16 mouse cellular contexts compared by ENCODE assay signal in genomic region chr3:108227521-108227920, GRCm38 (mm10). TPM values are rescaled to one million over a fixed set of nuclear protein-coding genes. Genes with fewer than 3 reads are reported as not detected.
DNase-seq lines count a peak whose midpoint lies in the region; ATAC-seq and TF ChIP-seq lines count a peak whose summit lies in the region.
"Had no signal": no experiment of that assay in that cellular context is flagged by ENCODE, and none has a peak within 500 bp of the region (broad histone marks: within the 10 kb centered on the region; RNA-seq: fewer than 3 reads in every experiment).

No protein-coding gene starts in this region.

- no peaks in the 10 kb centered on the region for H3K36me3 ChIP-seq in hindbrain, embryonic 12.5 days
- H3K36me3 ChIP-seq in hindbrain, embryonic 16.5 days (ENCODE audit: control insufficient read depth, insufficient read depth, low read length): no peaks in the 10 kb centered on the region
- H3K36me3 ChIP-seq in lung, embryonic 14.5 days (ENCODE audit: insufficient read depth): no peaks in the 10 kb centered on the region
- no peaks in the 10 kb centered on the region for H3K36me3 ChIP-seq in embryonic facial prominence, embryonic 12.5 days
- no peaks in the 10 kb centered on the region for H3K36me3 ChIP-seq in forebrain, embryonic 12.5 days (replicated peaks)
- H3K36me3 ChIP-seq: liver, embryonic 13.5 days; neural tube, embryonic 13.5 days had no signal

- H3K4me1 ChIP-seq in hindbrain, embryonic 12.5 days: peaks cover 15% of the 10 kb centered on the region
- peaks cover 10% of the 10 kb centered on the region for H3K4me1 ChIP-seq in hindbrain, embryonic 16.5 days (ENCODE audit: control insufficient read depth, insufficient read depth, low read depth, low read length)
- no peaks in the 10 kb centered on the region for H3K4me1 ChIP-seq in lung, embryonic 14.5 days (ENCODE audit: insufficient read depth)
- peaks cover 13% of the 10 kb centered on the region; the same call in 1 of the 2 replicates for H3K4me1 ChIP-seq in embryonic facial prominence, embryonic 12.5 days
- H3K4me1 ChIP-seq in forebrain, embryonic 12.5 days: peaks cover 22% of the 10 kb centered on the region

- no peak for ATAC-seq in hindbrain, embryonic 12.5 days (ENCODE audit: low FRiP score)
- ATAC-seq in hindbrain, embryonic 16.5 days: no peak
- no peak for ATAC-seq in lung, embryonic 14.5 days (ENCODE audit: insufficient read depth)
- ATAC-seq in embryonic facial prominence, embryonic 12.5 days (ENCODE audit: insufficient number of reproducible peaks, insufficient read depth, low FRiP score, low TSS enrichment): no peak
- no peak for ATAC-seq in forebrain, embryonic 12.5 days (ENCODE audit: low FRiP score)
- no peak for ATAC-seq in megakaryocyte, adult 5-6 weeks (ENCODE audit: poor library complexity, severe bottlenecking)

- 0 out of 2 replicates have a peak overlapping the region, but pooled peaks have one; percentile 63 for H3K4me2 ChIP-seq in hindbrain, embryonic 12.5 days (replicated peaks)
- H3K4me2 ChIP-seq in hindbrain, embryonic 16.5 days (ENCODE audit: low read length): no peak overlapping the region
- H3K4me2 ChIP-seq in lung, embryonic 14.5 days: peak overlapping the region; percentile 75
- H3K4me2 ChIP-seq in embryonic facial prominence, embryonic 12.5 days (replicated peaks): peak overlapping the region; percentile 62
- peak overlapping the region; percentile 72 for H3K4me2 ChIP-seq in forebrain, embryonic 12.5 days

- DNase-seq in lung, embryonic 14.5 days: no peak
- DNase-seq in lung, postnatal 14 days: no peak
- no peak for DNase-seq in c-Kit-positive CD71-positive TER-119-positive erythroid progenitor cells, embryonic 14.5 days (ENCODE audit: low spot score)
- DNase-seq: adrenal gland, postnatal 14 days; cerebellum, adult 9-10 months; layer of hippocampus, postnatal 36 days; liver, embryonic 13.5 days; lung, postnatal 10 days; thymus, postnatal 4 days had no signal

- H3K27ac ChIP-seq in hindbrain, embryonic 12.5 days: no peak overlapping the region
- no peak overlapping the region for H3K27ac ChIP-seq in hindbrain, embryonic 16.5 days (ENCODE audit: low read depth, low read length)
- H3K27ac ChIP-seq in lung, embryonic 14.5 days (ENCODE audit: low read depth): no peak overlapping the region
- no peak overlapping the region for H3K27ac ChIP-seq in embryonic facial prominence, embryonic 12.5 days
- H3K27ac ChIP-seq in forebrain, embryonic 12.5 days: no peak overlapping the region
- H3K27ac ChIP-seq: hindbrain, embryonic 14.5 days; liver, embryonic 13.5 days; neural tube, embryonic 13.5 days had no signal

- H3K27me3 ChIP-seq in hindbrain, embryonic 12.5 days: peaks cover 51% of the 10 kb centered on the region
- H3K27me3 ChIP-seq in hindbrain, embryonic 16.5 days (replicated peaks; ENCODE audit: control insufficient read depth, insufficient read depth, low read length): peaks cover 29% of the 10 kb centered on the region
- H3K27me3 ChIP-seq in lung, embryonic 14.5 days (ENCODE audit: insufficient read depth, low read length): peaks cover 40% of the 10 kb centered on the region
- H3K27me3 ChIP-seq in embryonic facial prominence, embryonic 12.5 days: peaks cover 44% of the 10 kb centered on the region
- H3K27me3 ChIP-seq in forebrain, embryonic 12.5 days: peaks cover 48% of the 10 kb centered on the region

- no peak for TF ChIP-seq CTCF in lung, embryonic 14.5 days (IDR thresholded peaks at IDR 0.05; ENCODE audit: low read depth)

- 78% methylated on average over 2 of the region's 2 CpGs for WGBS in hindbrain, embryonic 12.5 days
- WGBS in hindbrain, embryonic 16.5 days: 78% methylated on average over 2 of the region's 2 CpGs
- WGBS in lung, embryonic 14.5 days: 74% methylated on average over 2 of the region's 2 CpGs
- 77% methylated on average over 2 of the region's 2 CpGs for WGBS in embryonic facial prominence, embryonic 12.5 days
- 86% methylated on average over 2 of the region's 2 CpGs for WGBS in forebrain, embryonic 12.5 days

- H3K4me3 ChIP-seq in hindbrain, embryonic 12.5 days: no peak overlapping the region
- no peak overlapping the region for H3K4me3 ChIP-seq in hindbrain, embryonic 16.5 days (ENCODE audit: low read length)
- no peak overlapping the region for H3K4me3 ChIP-seq in lung, embryonic 14.5 days (ENCODE audit: low read depth, low read length)
- H3K4me3 ChIP-seq in embryonic facial prominence, embryonic 12.5 days: peak overlapping the region; percentile 49; the same call in 1 of the 2 replicates
- peak overlapping the region; percentile 49 for H3K4me3 ChIP-seq in forebrain, embryonic 12.5 days (replicated peaks)

- no peak overlapping the region for H3K9ac ChIP-seq in hindbrain, embryonic 12.5 days
- no peak overlapping the region for H3K9ac ChIP-seq in hindbrain, embryonic 16.5 days (ENCODE audit: low read depth, low read length)
- no peak overlapping the region for H3K9ac ChIP-seq in lung, embryonic 14.5 days
- no peak overlapping the region for H3K9ac ChIP-seq in embryonic facial prominence, embryonic 12.5 days
- no peak overlapping the region for H3K9ac ChIP-seq in forebrain, embryonic 12.5 days
- H3K9ac ChIP-seq: hindbrain, embryonic 14.5 days; liver, embryonic 13.5 days had no signal

- H3K9me3 ChIP-seq in hindbrain, embryonic 12.5 days (replicated peaks): no peaks in the 10 kb centered on the region
- H3K9me3 ChIP-seq in hindbrain, embryonic 16.5 days (ENCODE audit: control insufficient read depth, low read length): no peaks in the 10 kb centered on the region
- H3K9me3 ChIP-seq in lung, embryonic 14.5 days (ENCODE audit: low read depth, low read length): no peaks in the 10 kb centered on the region
- no peaks in the 10 kb centered on the region for H3K9me3 ChIP-seq in embryonic facial prominence, embryonic 12.5 days
- H3K9me3 ChIP-seq in forebrain, embryonic 12.5 days: no peaks in the 10 kb centered on the region
- H3K9me3 ChIP-seq: liver, embryonic 13.5 days; neural tube, embryonic 13.5 days had no signal

RNA-seq across cellular contexts. Expression of gene Sypl2, which starts 1.1 kb away (rescaled TPM):
- polyA plus RNA-seq in hindbrain, embryonic 12.5 days (2016; fragmentation: Nextera tagmentation; extraction: Ambion mirVana): 0.58 and 0.72 TPM in 2 replicates
- polyA plus RNA-seq in hindbrain, embryonic 16.5 days (2015; fragmentation: Nextera tagmentation; extraction: Ambion mirVana): 0.35 and 1.4 TPM in 2 replicates
- polyA plus RNA-seq in lung, embryonic 14.5 days (2014; fragmentation: Nextera tagmentation; extraction: Ambion mirVana): 0.54 and 0.96 TPM in 2 replicates
- polyA plus RNA-seq in embryonic facial prominence, embryonic 12.5 days (2016; fragmentation: Nextera tagmentation; extraction: Ambion mirVana): 0.85 and 1.1 TPM in 2 replicates
- 2.6 and 2.8 TPM in 2 replicates for polyA plus RNA-seq in forebrain, embryonic 12.5 days (2016; fragmentation: Nextera tagmentation; extraction: Ambion mirVana)
- not detected in 2 replicates for total RNA-seq in megakaryocyte, adult 5-6 weeks (2015)
- not detected in 2 replicates for total RNA-seq in megakaryocyte, adult 5-6 weeks (2017)

RNA-seq across cellular contexts. Expression of gene Atxn7l2, which starts 16.8 kb away (rescaled TPM):
- polyA plus RNA-seq in hindbrain, embryonic 12.5 days (2016; fragmentation: Nextera tagmentation; extraction: Ambion mirVana): 27.6 and 29.6 TPM in 2 replicates
- polyA plus RNA-seq in hindbrain, embryonic 16.5 days (2015; fragmentation: Nextera tagmentation; extraction: Ambion mirVana): 19.6 and 21.4 TPM in 2 replicates
- 14.0 and 18.1 TPM in 2 replicates for polyA plus RNA-seq in lung, embryonic 14.5 days (2014; fragmentation: Nextera tagmentation; extraction: Ambion mirVana)
- polyA plus RNA-seq in embryonic facial prominence, embryonic 12.5 days (2016; fragmentation: Nextera tagmentation; extraction: Ambion mirVana): 27.2 and 29.4 TPM in 2 replicates
- polyA plus RNA-seq in forebrain, embryonic 12.5 days (2016; fragmentation: Nextera tagmentation; extraction: Ambion mirVana): 24.0 and 28.1 TPM in 2 replicates
- 3.1 and 4.7 TPM in 2 replicates for total RNA-seq in megakaryocyte, adult 5-6 weeks (2015)
- 1.5 and 2.0 TPM in 2 replicates for total RNA-seq in megakaryocyte, adult 5-6 weeks (2017)

RNA-seq across cellular contexts. Expression of gene Cyb561d1, which starts 26.5 kb away (rescaled TPM):
- 5.0 and 5.6 TPM in 2 replicates for polyA plus RNA-seq in hindbrain, embryonic 12.5 days (2016; fragmentation: Nextera tagmentation; extraction: Ambion mirVana)
- polyA plus RNA-seq in hindbrain, embryonic 16.5 days (2015; fragmentation: Nextera tagmentation; extraction: Ambion mirVana): 2.7 and 3.9 TPM in 2 replicates
- polyA plus RNA-seq in lung, embryonic 14.5 days (2014; fragmentation: Nextera tagmentation; extraction: Ambion mirVana): 2.0 TPM in 2 replicates
- polyA plus RNA-seq in embryonic facial prominence, embryonic 12.5 days (2016; fragmentation: Nextera tagmentation; extraction: Ambion mirVana): 2.6 and 2.7 TPM in 2 replicates
- polyA plus RNA-seq in forebrain, embryonic 12.5 days (2016; fragmentation: Nextera tagmentation; extraction: Ambion mirVana): 4.3 and 5.6 TPM in 2 replicates
- total RNA-seq in megakaryocyte, adult 5-6 weeks (2015): 4.9 and 6.7 TPM in 2 replicates
- 10.3 and 12.0 TPM in 2 replicates for total RNA-seq in megakaryocyte, adult 5-6 weeks (2017)

RNA-seq across cellular contexts. Expression of gene Psma5, which starts 29.2 kb away (rescaled TPM):
- polyA plus RNA-seq in hindbrain, embryonic 12.5 days (2016; fragmentation: Nextera tagmentation; extraction: Ambion mirVana): 205 and 218 TPM in 2 replicates
- polyA plus RNA-seq in hindbrain, embryonic 16.5 days (2015; fragmentation: Nextera tagmentation; extraction: Ambion mirVana): 235 and 246 TPM in 2 replicates
- 320 and 323 TPM in 2 replicates for polyA plus RNA-seq in lung, embryonic 14.5 days (2014; fragmentation: Nextera tagmentation; extraction: Ambion mirVana)
- 263 and 288 TPM in 2 replicates for polyA plus RNA-seq in embryonic facial prominence, embryonic 12.5 days (2016; fragmentation: Nextera tagmentation; extraction: Ambion mirVana)
- 229 and 241 TPM in 2 replicates for polyA plus RNA-seq in forebrain, embryonic 12.5 days (2016; fragmentation: Nextera tagmentation; extraction: Ambion mirVana)
- 160 and 172 TPM in 2 replicates for total RNA-seq in megakaryocyte, adult 5-6 weeks (2015)
- total RNA-seq in megakaryocyte, adult 5-6 weeks (2017): 146 and 158 TPM in 2 replicates

RNA-seq across cellular contexts. Expression of gene Amigo1, which starts 41.4 kb away (rescaled TPM):
- 10.7 and 13.1 TPM in 2 replicates for polyA plus RNA-seq in hindbrain, embryonic 12.5 days (2016; fragmentation: Nextera tagmentation; extraction: Ambion mirVana)
- 9.8 and 13.3 TPM in 2 replicates for polyA plus RNA-seq in hindbrain, embryonic 16.5 days (2015; fragmentation: Nextera tagmentation; extraction: Ambion mirVana)
- polyA plus RNA-seq in lung, embryonic 14.5 days (2014; fragmentation: Nextera tagmentation; extraction: Ambion mirVana): 2.1 TPM in 2 replicates
- polyA plus RNA-seq in embryonic facial prominence, embryonic 12.5 days (2016; fragmentation: Nextera tagmentation; extraction: Ambion mirVana): 7.9 and 8.5 TPM in 2 replicates
- polyA plus RNA-seq in forebrain, embryonic 12.5 days (2016; fragmentation: Nextera tagmentation; extraction: Ambion mirVana): 7.5 and 8.9 TPM in 2 replicates
- total RNA-seq in megakaryocyte, adult 5-6 weeks (2015): 1.4 and 3.3 TPM in 2 replicates
- total RNA-seq in megakaryocyte, adult 5-6 weeks (2017): 1.4 and 2.2 TPM in 2 replicates

Comparison
In these comparisons a context has a peak if more than half of its experiments do, and no peak if none do; other contexts are left out.
1. H3K4me3 ChIP-seq: peak in embryonic facial prominence, embryonic 12.5 days (single experiment) and forebrain, embryonic 12.5 days (single experiment); none in hindbrain, embryonic 12.5 days (single experiment), hindbrain, embryonic 16.5 days (single experiment) and lung, embryonic 14.5 days (single experiment).